Mouse (Mus musculus): ENCODE data around the gene Vps54. TPM values are rescaled to one million over a fixed set of nuclear protein-coding genes. Genes with fewer than 3 reads are reported as not detected.

The Vps54 gene
- polyA plus RNA-seq, 1 experiment from 2014 or later = 14.9 TPM

- no peak for ATAC-seq (ENCODE audit: insufficient number of reproducible peaks, low FRiP score, low TSS enrichment, low read depth)
- Histone ChIP-seq H3K9me3 (ENCODE audit: control insufficient read depth, low read length) (no peaks in the 10 kb centered on the region), H3K4me3 (ENCODE audit: low read depth, low read length) (no peak overlapping the region), H3K27ac (replicated peaks; ENCODE audit: low read depth, low read length) (no peak overlapping the region), H3K27me3 (ENCODE audit: control insufficient read depth, insufficient read depth, low read length) (no peaks in the 10 kb centered on the region), H3K9ac (ENCODE audit: low read length) (no peak overlapping the region), H3K36me3 (ENCODE audit: control insufficient read depth, insufficient read depth, low read length) (no peaks in the 10 kb centered on the region), H3K4me2 (ENCODE audit: low read depth, severe bottlenecking) (no peak overlapping the region), H3K4me1 (ENCODE audit: control insufficient read depth, insufficient read depth, low read length) (no peaks in the 10 kb centered on the region)
- DNase-seq (ENCODE audit: low spot score) = no peak
- WGBS = 69% methylated on average over 2 of the region's 2 CpGs
Observed at GRCm38 (mm10) chr11:21220754-21221153, 18.3 kb upstream of the Vps54 start.

- Histone ChIP-seq H3K4me3 (ENCODE audit: low read depth, low read length) (no peak overlapping the region), H3K9ac (ENCODE audit: low read length) (no peak overlapping the region), H3K4me2 (ENCODE audit: low read depth, severe bottlenecking) (no peak overlapping the region), H3K27ac (replicated peaks; ENCODE audit: low read depth, low read length) (no peak overlapping the region), H3K4me1 (ENCODE audit: control insufficient read depth, insufficient read depth, low read length) (no peaks in the 10 kb centered on the region), H3K27me3 (ENCODE audit: control insufficient read depth, insufficient read depth, low read length) (no peaks in the 10 kb centered on the region), H3K9me3 (ENCODE audit: control insufficient read depth, low read length) (no peaks in the 10 kb centered on the region), H3K36me3 (ENCODE audit: control insufficient read depth, insufficient read depth, low read length) (no peaks in the 10 kb centered on the region)
- WGBS = 87% methylated on average over 2 of the region's 2 CpGs
- DNase-seq (ENCODE audit: low spot score) = no peak
- no peak for ATAC-seq (ENCODE audit: insufficient number of reproducible peaks, low FRiP score, low TSS enrichment, low read depth)
Observed at GRCm38 (mm10) chr11:21221396-21221795, 17.7 kb upstream of the Vps54 start.

GRCm38 (mm10) chr11:21222606-21223207 lies 16.4 kb upstream of the Vps54 start:
- Histone ChIP-seq H3K36me3 (ENCODE audit: control insufficient read depth, insufficient read depth, low read length) (no peaks in the 10 kb centered on the region), H3K27ac (replicated peaks; ENCODE audit: low read depth, low read length) (no peak overlapping the region), H3K4me3 (ENCODE audit: low read depth, low read length) (no peak overlapping the region), H3K4me1 (ENCODE audit: control insufficient read depth, insufficient read depth, low read length) (no peaks in the 10 kb centered on the region), H3K9ac (ENCODE audit: low read length) (no peak overlapping the region), H3K9me3 (ENCODE audit: control insufficient read depth, low read length) (no peaks in the 10 kb centered on the region), H3K4me2 (ENCODE audit: low read depth, severe bottlenecking) (no peak overlapping the region), H3K27me3 (ENCODE audit: control insufficient read depth, insufficient read depth, low read length) (no peaks in the 10 kb centered on the region)
- WGBS = 71% methylated on average over 4 of the region's 4 CpGs
- no peak for DNase-seq (ENCODE audit: low spot score)
- ATAC-seq (ENCODE audit: insufficient number of reproducible peaks, low FRiP score, low TSS enrichment, low read depth) = no peak

- H3K9ac ChIP-seq (ENCODE audit: low read length) = no peak overlapping the region
- no peak for DNase-seq (ENCODE audit: low spot score)
- H3K27ac ChIP-seq (replicated peaks; ENCODE audit: low read depth, low read length) = no peak overlapping the region
- no peaks in the 10 kb centered on the region for H3K4me1 ChIP-seq (ENCODE audit: control insufficient read depth, insufficient read depth, low read length)
- no peaks in the 10 kb centered on the region for H3K27me3 ChIP-seq (ENCODE audit: control insufficient read depth, insufficient read depth, low read length)
- H3K4me3 ChIP-seq (ENCODE audit: low read depth, low read length) = no peak overlapping the region
- ATAC-seq (ENCODE audit: insufficient number of reproducible peaks, low FRiP score, low TSS enrichment, low read depth) = no peak
- H3K36me3 ChIP-seq (ENCODE audit: control insufficient read depth, insufficient read depth, low read length) = no peaks in the 10 kb centered on the region
- no peak overlapping the region for H3K4me2 ChIP-seq (ENCODE audit: low read depth, severe bottlenecking)
- no peaks in the 10 kb centered on the region for H3K9me3 ChIP-seq (ENCODE audit: control insufficient read depth, low read length)
- WGBS = 91% methylated on average over 3 of the region's 3 CpGs
Observed at GRCm38 (mm10) chr11:21223539-21223938, 15.5 kb upstream of the Vps54 start.

GRCm38 (mm10) chr11:21224041-21224440 lies 15.0 kb upstream of the Vps54 start:
- ATAC-seq (ENCODE audit: insufficient number of reproducible peaks, low FRiP score, low TSS enrichment, low read depth) (no peak), DNase-seq (ENCODE audit: low spot score) (no peak)
- H3K4me1 ChIP-seq (ENCODE audit: control insufficient read depth, insufficient read depth, low read length) = no peaks in the 10 kb centered on the region
- H3K27me3 ChIP-seq (ENCODE audit: control insufficient read depth, insufficient read depth, low read length) = no peaks in the 10 kb centered on the region
- no peak overlapping the region for H3K4me2 ChIP-seq (ENCODE audit: low read depth, severe bottlenecking)
- no peak overlapping the region for H3K9ac ChIP-seq (ENCODE audit: low read length)
- no peaks in the 10 kb centered on the region for H3K9me3 ChIP-seq (ENCODE audit: control insufficient read depth, low read length)
- H3K4me3 ChIP-seq (ENCODE audit: low read depth, low read length) = no peak overlapping the region
- WGBS = 88% methylated on average over 6 of the region's 6 CpGs
- no peak overlapping the region for H3K27ac ChIP-seq (replicated peaks; ENCODE audit: low read depth, low read length)
- no peaks in the 10 kb centered on the region for H3K36me3 ChIP-seq (ENCODE audit: control insufficient read depth, insufficient read depth, low read length)

GRCm38 (mm10) chr11:21224446-21224845 lies 14.6 kb upstream of the Vps54 start:
- Histone ChIP-seq H3K27me3 (ENCODE audit: control insufficient read depth, insufficient read depth, low read length) (no peaks in the 10 kb centered on the region), H3K36me3 (ENCODE audit: control insufficient read depth, insufficient read depth, low read length) (no peaks in the 10 kb centered on the region), H3K4me1 (ENCODE audit: control insufficient read depth, insufficient read depth, low read length) (no peaks in the 10 kb centered on the region), H3K9me3 (ENCODE audit: control insufficient read depth, low read length) (no peaks in the 10 kb centered on the region), H3K4me3 (ENCODE audit: low read depth, low read length) (no peak overlapping the region), H3K27ac (replicated peaks; ENCODE audit: low read depth, low read length) (no peak overlapping the region), H3K4me2 (ENCODE audit: low read depth, severe bottlenecking) (no peak overlapping the region), H3K9ac (ENCODE audit: low read length) (no peak overlapping the region)
- ATAC-seq (ENCODE audit: insufficient number of reproducible peaks, low FRiP score, low TSS enrichment, low read depth) (no peak), DNase-seq (ENCODE audit: low spot score) (no peak)

GRCm38 (mm10) chr11:21224983-21225382 lies 14.1 kb upstream of the Vps54 start:
- Histone ChIP-seq H3K27me3 (ENCODE audit: control insufficient read depth, insufficient read depth, low read length) (no peaks in the 10 kb centered on the region), H3K27ac (replicated peaks; ENCODE audit: low read depth, low read length) (no peak overlapping the region), H3K9me3 (ENCODE audit: control insufficient read depth, low read length) (no peaks in the 10 kb centered on the region), H3K4me2 (ENCODE audit: low read depth, severe bottlenecking) (no peak overlapping the region), H3K4me1 (ENCODE audit: control insufficient read depth, insufficient read depth, low read length) (no peaks in the 10 kb centered on the region), H3K4me3 (ENCODE audit: low read depth, low read length) (no peak overlapping the region), H3K9ac (ENCODE audit: low read length) (no peak overlapping the region), H3K36me3 (ENCODE audit: control insufficient read depth, insufficient read depth, low read length) (no peaks in the 10 kb centered on the region)
- no peak for DNase-seq (ENCODE audit: low spot score)
- ATAC-seq (ENCODE audit: insufficient number of reproducible peaks, low FRiP score, low TSS enrichment, low read depth) = no peak

- Histone ChIP-seq H3K4me2 (ENCODE audit: low read depth, severe bottlenecking) (no peak overlapping the region), H3K36me3 (ENCODE audit: control insufficient read depth, insufficient read depth, low read length) (no peaks in the 10 kb centered on the region), H3K9me3 (ENCODE audit: control insufficient read depth, low read length) (no peaks in the 10 kb centered on the region), H3K4me1 (ENCODE audit: control insufficient read depth, insufficient read depth, low read length) (no peaks in the 10 kb centered on the region), H3K27me3 (ENCODE audit: control insufficient read depth, insufficient read depth, low read length) (no peaks in the 10 kb centered on the region), H3K9ac (ENCODE audit: low read length) (no peak overlapping the region), H3K27ac (replicated peaks; ENCODE audit: low read depth, low read length) (no peak overlapping the region), H3K4me3 (ENCODE audit: low read depth, low read length) (no peak overlapping the region)
- ATAC-seq (ENCODE audit: insufficient number of reproducible peaks, low FRiP score, low TSS enrichment, low read depth) (no peak), DNase-seq (ENCODE audit: low spot score) (no peak)
Observed at GRCm38 (mm10) chr11:21235381-21235780, 3.7 kb upstream of the Vps54 start.

GRCm38 (mm10) chr11:21235821-21236220 lies 3.3 kb upstream of the Vps54 start:
- H3K4me2 ChIP-seq (ENCODE audit: low read depth, severe bottlenecking) = no peak overlapping the region
- no peaks in the 10 kb centered on the region for H3K36me3 ChIP-seq (ENCODE audit: control insufficient read depth, insufficient read depth, low read length)
- 44% methylated on average over 2 of the region's 2 CpGs for whole genome bisulfite sequencing
- DNase-seq (ENCODE audit: low spot score) = no peak
- H3K4me1 ChIP-seq (ENCODE audit: control insufficient read depth, insufficient read depth, low read length) = no peaks in the 10 kb centered on the region
- no peak overlapping the region for H3K9ac ChIP-seq (ENCODE audit: low read length)
- ATAC-seq (ENCODE audit: insufficient number of reproducible peaks, low FRiP score, low TSS enrichment, low read depth) = no peak
- no peaks in the 10 kb centered on the region for H3K9me3 ChIP-seq (ENCODE audit: control insufficient read depth, low read length)
- no peak overlapping the region for H3K4me3 ChIP-seq (ENCODE audit: low read depth, low read length)
- no peak overlapping the region for H3K27ac ChIP-seq (replicated peaks; ENCODE audit: low read depth, low read length)
- H3K27me3 ChIP-seq (ENCODE audit: control insufficient read depth, insufficient read depth, low read length) = no peaks in the 10 kb centered on the region
